Mouse (Mus musculus) bone marrow, adult 2 months (tissue): ENCODE measurements around the gene Clk4.

Experiments used
- CTCF ChIP-seq: fragments of 200-500 bp; IDR thresholded peaks from 2 replicates; pipeline ENCODE4 v1.5.1; 2011; ENCODE audit warnings: low read length, control low read depth; ENCODE audit not compliant: control insufficient read depth, insufficient read depth
- POLR2A ChIP-seq: fragments of 200-500 bp; IDR thresholded peaks from 2 replicates; pipeline ENCODE4 v1.6.1; 2011; ENCODE audit warnings: low read depth, mild to moderate bottlenecking, control low read depth, low read length, borderline replicate concordance; ENCODE audit not compliant: control insufficient read depth

DNA sequence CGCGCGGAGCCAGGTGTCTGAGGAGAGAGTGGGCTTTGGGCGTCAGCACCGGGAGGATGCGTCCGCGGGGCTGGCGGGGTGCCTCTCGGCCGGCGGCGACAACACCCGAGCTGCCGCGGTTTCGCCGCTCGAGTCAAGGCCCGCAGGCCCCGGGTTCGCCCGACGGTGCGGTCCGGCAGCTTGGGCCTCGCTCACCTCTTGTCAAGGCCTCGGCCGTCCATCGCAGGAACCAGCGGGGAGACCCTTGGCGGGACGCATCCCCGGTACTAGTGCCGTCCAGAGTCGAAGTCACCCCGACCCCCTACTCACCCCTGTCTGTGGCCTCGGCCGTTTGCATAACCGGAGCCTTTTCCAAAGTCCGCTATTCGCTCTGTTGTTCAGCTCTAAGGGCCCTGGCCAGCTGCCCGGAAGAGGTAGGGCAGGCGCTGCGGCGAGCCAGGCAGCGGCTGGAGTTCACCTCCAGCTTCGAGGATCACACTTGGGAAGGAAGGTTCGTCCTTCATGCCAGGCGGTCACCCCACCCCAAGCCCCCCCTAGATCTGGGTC, 1.8 kb downstream of the Clk4 start:
- TF ChIP-seq POLR2A: no peak
- no peak for TF ChIP-seq CTCF
